Mouse (Mus musculus): ENCODE data around the gene Myt1.
A peak's percentile ranks its signal among the peaks of the same experiment; 100 is the strongest.
"Not testable (repeated sequence)": the region's sequence is repeated elsewhere in the genome, so short reads cannot be mapped to it uniquely, and the experiment has no call there.

Myt1 gene

GRCm38 (mm10) chr2:181787852-181788251, 24.7 kb downstream of the Myt1 start:
- DNase-seq, result no peak

GRCm38 (mm10) chr2:181789396-181789795, 26.3 kb downstream of the Myt1 start:
- no peak for DNase-seq

- DNase-seq, result not testable (repeated sequence)
Observed at GRCm38 (mm10) chr2:181793186-181793585, 30.1 kb downstream of the Myt1 start.

GRCm38 (mm10) chr2:181795641-181796130, 32.6 kb downstream of the Myt1 start:
- DNase-seq, result no peak

GRCm38 (mm10) chr2:181797672-181798071, 34.5 kb downstream of the Myt1 start:
- DNase-seq, result no peak

- peak; percentile 43 for DNase-seq
Observed at GRCm38 (mm10) chr2:181829032-181829650, 66.0 kb downstream of the Myt1 start.

GRCm38 (mm10) chr2:181832745-181833144, 69.6 kb downstream of the Myt1 start:
- no peak for DNase-seq

- peak; percentile 94 for DNase-seq
Observed at GRCm38 (mm10) chr2:181837372-181838292, 74.5 kb downstream of the Myt1 start, which contains the start of gene Pcmtd2. TSS of gene Pcmtd2 (plus strand) at chr2:181837854.

- DNase-seq, result peak; percentile 15
Observed at GRCm38 (mm10) chr2:181838293-181838680, 75.2 kb downstream of the Myt1 start.

- DNase-seq, result no peak
Observed at GRCm38 (mm10) chr2:181845709-181846394, 82.7 kb downstream of the Myt1 start.

GRCm38 (mm10) chr2:181863791-181864535, 100.8 kb downstream of the Myt1 start, which contains the start of gene Polr3k:
TSS of gene Polr3k (plus strand) at chr2:181864337.
- peak; percentile 95 for DNase-seq

GRCm38 (mm10) chr2:181864536-181864860, 101.4 kb downstream of the Myt1 start:
- DNase-seq, result no peak

GRCm38 (mm10) chr2:181866931-181867330, 103.8 kb downstream of the Myt1 start:
- DNase-seq, result peak; percentile 76

GRCm38 (mm10) chr2:181871039-181871438, 107.9 kb downstream of the Myt1 start:
- DNase-seq, result no peak
